Mouse (Mus musculus) small intestine, adult 2 months (tissue): ENCODE measurements around the gene Inafm1.

Experiments
- CTCF ChIP-seq: fragments of 200-500 bp; IDR thresholded peaks from 2 replicates; pipeline ENCODE4 v1.5.1; 2012; ENCODE audit warnings: low read depth, mild to moderate bottlenecking, control low read depth, inconsistent platforms, low read length, moderate library complexity, mixed read lengths; ENCODE audit not compliant: insufficient replicate concordance, insufficient read length; ENCODE audit errors: extremely low read depth
- POLR2A ChIP-seq: fragments of 200-500 bp; IDR thresholded peaks from 2 replicates; pipeline ENCODE4 v1.6.1; 2012; ENCODE audit warnings: low read depth, mild to moderate bottlenecking, control low read depth, inconsistent platforms, low read length, moderate library complexity

- TF ChIP-seq CTCF (no peak), POLR2A (no peak)
Measured at GRCm38 (mm10) chr7:16229869-16230268, 43.5 kb downstream of the Inafm1 start.
